Mouse (Mus musculus): ENCODE data around the gene Sfpq.

GRCm38 (mm10) chr4:127043540-127043939 lies 22.4 kb downstream of the Sfpq start:
- TF ChIP-seq CTCF (IDR thresholded peaks at IDR 0.05; ENCODE audit: low read depth) (no peak), EP300 (IDR thresholded peaks at IDR 0.05; ENCODE audit: low read depth) (no peak)

Measured in heart, postnatal 0 days (tissue).